ENCODE assay signal across 8 mouse cellular contexts in genomic region chr17:25867509-25867835, GRCm38 (mm10). TPM values are rescaled to one million over a fixed set of nuclear protein-coding genes. Genes with fewer than 3 reads are reported as not detected.
A peak's percentile ranks its signal among the peaks of the same experiment; 100 is the strongest.
DNase-seq lines count a peak whose midpoint lies in the region; ATAC-seq and TF ChIP-seq lines count a peak whose summit lies in the region.

No protein-coding gene starts in this region.

- intact Hi-C loops in heart, postnatal 25 days (cut with DNase I): loop anchor here (5.0 kb wide), 1 partner anchor 35 kb away; the partner anchor contains the start of gene Stub1
- intact Hi-C loops in left cerebral cortex, postnatal 36 days (cut with DNase I): no loop called here

- peak overlapping the region; percentile 94 for H3K4me3 ChIP-seq in heart, embryonic 16.5 days (ENCODE audit: low read length)
- H3K4me3 ChIP-seq in hindbrain, postnatal 0 days (ENCODE audit: low read length): peak overlapping the region; percentile 84
- H3K4me3 ChIP-seq in midbrain, embryonic 14.5 days (replicated peaks; ENCODE audit: low read depth, low read length): peak overlapping the region; percentile 79

- H3K9ac ChIP-seq in heart, embryonic 16.5 days (ENCODE audit: low read length): peak overlapping the region; percentile 97
- H3K9ac ChIP-seq in hindbrain, postnatal 0 days (replicated peaks; ENCODE audit: low read length): peak overlapping the region; percentile 77; the same call in 1 of the 2 replicates
- no peak overlapping the region for H3K9ac ChIP-seq in midbrain, embryonic 14.5 days (replicated peaks; ENCODE audit: low read length)

- H3K4me2 ChIP-seq in heart, embryonic 16.5 days (ENCODE audit: low read depth, low read length): peak overlapping the region; percentile 90
- peak overlapping the region; percentile 89 for H3K4me2 ChIP-seq in hindbrain, postnatal 0 days (ENCODE audit: low read depth, low read length)
- peak overlapping the region; percentile 98 for H3K4me2 ChIP-seq in midbrain, embryonic 14.5 days (ENCODE audit: low read length)

- no peaks in the 10 kb centered on the region for H3K9me3 ChIP-seq in heart, embryonic 16.5 days (replicated peaks; ENCODE audit: control insufficient read depth, low read length)
- no peaks in the 10 kb centered on the region for H3K9me3 ChIP-seq in hindbrain, postnatal 0 days (ENCODE audit: low read length)
- H3K9me3 ChIP-seq in midbrain, embryonic 14.5 days (ENCODE audit: control insufficient read depth, low read length): no peaks in the 10 kb centered on the region

- no peak; the same call in 1 of the 2 replicates for ATAC-seq in heart, embryonic 16.5 days (replicated peaks; ENCODE audit: extremely low read depth, insufficient read depth, low FRiP score)
- ATAC-seq in hindbrain, postnatal 0 days: no peak
- no peak for ATAC-seq in midbrain, embryonic 14.5 days (ENCODE audit: low FRiP score, low TSS enrichment)

- DNase-seq in heart, postnatal 25 days (ENCODE audit: low spot score): no peak
- DNase-seq in T-cell, adult 2 months (ENCODE audit: low spot score): peak; percentile 49
- DNase-seq in hindbrain, postnatal 0 days (ENCODE audit: low spot score): no peak
- no peak for DNase-seq in midbrain, embryonic 14.5 days
- DNase-seq in left cerebral cortex, postnatal 36 days (ENCODE audit: low spot score in 2 of 2): no peak
- DNase-seq in spleen, postnatal 36 days (ENCODE audit: low spot score in 2 of 2): no peak
- DNase-seq in cerebellum, postnatal 14 days: no peak

- H3K4me1 ChIP-seq in heart, embryonic 16.5 days (ENCODE audit: control insufficient read depth, insufficient read depth, low read length): peaks cover 14% of the 10 kb centered on the region
- peaks cover 4% of the 10 kb centered on the region for H3K4me1 ChIP-seq in hindbrain, postnatal 0 days (ENCODE audit: insufficient read depth, low read length)
- H3K4me1 ChIP-seq in midbrain, embryonic 14.5 days (ENCODE audit: control insufficient read depth, insufficient read depth, low read length): peaks cover 5% of the 10 kb centered on the region; the same call in 1 of the 2 replicates

- TF ChIP-seq CTCF in hindbrain, postnatal 0 days (IDR thresholded peaks at IDR 0.05; ENCODE audit: low read depth): no peak

- peak overlapping the region; percentile 98 for H3K27ac ChIP-seq in heart, embryonic 16.5 days (ENCODE audit: low read length)
- H3K27ac ChIP-seq in hindbrain, postnatal 0 days: no peak overlapping the region
- no peak overlapping the region for H3K27ac ChIP-seq in midbrain, embryonic 14.5 days (replicated peaks; ENCODE audit: low read depth, low read length)

- 8% methylated on average over 7 of the region's 7 CpGs for WGBS in heart, embryonic 16.5 days
- WGBS in hindbrain, postnatal 0 days: 19% methylated on average over 7 of the region's 7 CpGs
- 17% methylated on average over 7 of the region's 7 CpGs for WGBS in midbrain, embryonic 14.5 days

- H3K27me3 ChIP-seq in heart, embryonic 16.5 days (ENCODE audit: control insufficient read depth, insufficient read depth, low read length): no peaks in the 10 kb centered on the region
- no peaks in the 10 kb centered on the region for H3K27me3 ChIP-seq in hindbrain, postnatal 0 days (ENCODE audit: insufficient read depth, low read length)
- no peaks in the 10 kb centered on the region for H3K27me3 ChIP-seq in midbrain, embryonic 14.5 days (ENCODE audit: control insufficient read depth, insufficient read depth, low read length)

- H3K36me3 ChIP-seq in heart, embryonic 16.5 days (ENCODE audit: control insufficient read depth, insufficient read depth): no peaks in the 10 kb centered on the region
- peaks cover 5% of the 10 kb centered on the region; the same call in 1 of the 2 replicates for H3K36me3 ChIP-seq in hindbrain, postnatal 0 days (ENCODE audit: insufficient read depth, low read length)
- no peaks in the 10 kb centered on the region for H3K36me3 ChIP-seq in midbrain, embryonic 14.5 days (ENCODE audit: control insufficient read depth, insufficient read depth, low read length)

RNA-seq across cellular contexts. Expression of gene Mcrip2, which starts 1.1 kb away (rescaled TPM):
- polyA plus RNA-seq in heart, embryonic 16.5 days (2015; fragmentation: Nextera tagmentation; extraction: Ambion mirVana): 225 and 234 TPM in 2 replicates
- 100 to 1,000 TPM; 261 to 270 TPM for total RNA-seq in heart, postnatal 25 days (2021)
- total RNA-seq in hindbrain, postnatal 0 days (2014; rRNA removed): 27.0 and 32.1 TPM in 2 replicates
- polyA plus RNA-seq in hindbrain, postnatal 0 days (2015; fragmentation: Nextera tagmentation; extraction: Ambion mirVana): 54.3 and 54.7 TPM in 2 replicates
- 13.9 and 19.3 TPM in 2 replicates for polyA plus RNA-seq in midbrain, embryonic 14.5 days (2014; fragmentation: Nextera tagmentation; extraction: Ambion mirVana)
- 10 to 100 TPM; 23.5 to 29.8 TPM for total RNA-seq in left cerebral cortex, postnatal 36 days (2021)

RNA-seq across cellular contexts. Expression of gene Wdr90, which starts 6.2 kb away (rescaled TPM):
- 13.1 and 15.0 TPM in 2 replicates for polyA plus RNA-seq in heart, embryonic 16.5 days (2015; fragmentation: Nextera tagmentation; extraction: Ambion mirVana)
- 1 to 10 TPM; 2.8 to 2.9 TPM for total RNA-seq in heart, postnatal 25 days (2021)
- 54.5 and 75.5 TPM in 2 replicates for total RNA-seq in hindbrain, postnatal 0 days (2014; rRNA removed)
- 13.2 TPM in 2 replicates for polyA plus RNA-seq in hindbrain, postnatal 0 days (2015; fragmentation: Nextera tagmentation; extraction: Ambion mirVana)
- 14.4 and 17.1 TPM in 2 replicates for polyA plus RNA-seq in midbrain, embryonic 14.5 days (2014; fragmentation: Nextera tagmentation; extraction: Ambion mirVana)
- total RNA-seq in left cerebral cortex, postnatal 36 days (2021): 10 to 100 TPM; 21.2 to 36.6 TPM

RNA-seq across cellular contexts. Expression of gene Mettl26, which starts 7.4 kb away (rescaled TPM):
- 35.1 and 37.1 TPM in 2 replicates for polyA plus RNA-seq in heart, embryonic 16.5 days (2015; fragmentation: Nextera tagmentation; extraction: Ambion mirVana)
- total RNA-seq in heart, postnatal 25 days (2021): 10 to 100 TPM; 13.6 to 14.4 TPM
- total RNA-seq in hindbrain, postnatal 0 days (2014; rRNA removed): 50.0 and 63.1 TPM in 2 replicates
- polyA plus RNA-seq in hindbrain, postnatal 0 days (2015; fragmentation: Nextera tagmentation; extraction: Ambion mirVana): 62.9 and 64.8 TPM in 2 replicates
- 58.2 and 75.9 TPM in 2 replicates for polyA plus RNA-seq in midbrain, embryonic 14.5 days (2014; fragmentation: Nextera tagmentation; extraction: Ambion mirVana)
- 10 to 100 TPM; 33.3 to 36.4 TPM for total RNA-seq in left cerebral cortex, postnatal 36 days (2021)

RNA-seq across cellular contexts. Expression of gene Wfikkn1, which starts 13.2 kb away (rescaled TPM):
- 0.30 and 0.41 TPM in 2 replicates for polyA plus RNA-seq in heart, embryonic 16.5 days (2015; fragmentation: Nextera tagmentation; extraction: Ambion mirVana)
- under 1 TPM; 0.45 to 0.75 TPM for total RNA-seq in heart, postnatal 25 days (2021)
- total RNA-seq in hindbrain, postnatal 0 days (2014; rRNA removed): 1.2 and 1.5 TPM in 2 replicates
- 0.33 and 0.58 TPM in 2 replicates for polyA plus RNA-seq in hindbrain, postnatal 0 days (2015; fragmentation: Nextera tagmentation; extraction: Ambion mirVana)
- polyA plus RNA-seq in midbrain, embryonic 14.5 days (2014; fragmentation: Nextera tagmentation; extraction: Ambion mirVana): 0.61 and 0.70 TPM in 2 replicates
- 1 to 10 TPM; 1.4 to 1.5 TPM for total RNA-seq in left cerebral cortex, postnatal 36 days (2021)

RNA-seq across cellular contexts. Expression of gene Rhot2, which starts 22.8 kb away (rescaled TPM):
- polyA plus RNA-seq in heart, embryonic 16.5 days (2015; fragmentation: Nextera tagmentation; extraction: Ambion mirVana): 31.6 and 32.7 TPM in 2 replicates
- total RNA-seq in heart, postnatal 25 days (2021): 100 to 1,000 TPM; 120 to 125 TPM
- total RNA-seq in hindbrain, postnatal 0 days (2014; rRNA removed): 39.8 and 64.1 TPM in 2 replicates
- 14.6 and 15.8 TPM in 2 replicates for polyA plus RNA-seq in hindbrain, postnatal 0 days (2015; fragmentation: Nextera tagmentation; extraction: Ambion mirVana)
- polyA plus RNA-seq in midbrain, embryonic 14.5 days (2014; fragmentation: Nextera tagmentation; extraction: Ambion mirVana): 9.6 and 16.8 TPM in 2 replicates
- total RNA-seq in left cerebral cortex, postnatal 36 days (2021): 10 to 100 TPM; 73.7 to 86.7 TPM

Comparison
In these comparisons a context has a peak if more than half of its experiments do, and no peak if none do; other contexts are left out.
1. RNA of gene Wdr90, which starts 6.2 kb away (total RNA-seq): 54.5 to 75.5 TPM in hindbrain, postnatal 0 days and 21.2 to 36.6 TPM in left cerebral cortex, postnatal 36 days; 2.8 to 2.9 TPM in heart, postnatal 25 days; every median in the first group is over 4 times any median in the second.
2. Peak in every context shown above with its lines, with median percentiles within 50 percentile points of each other: H3K4me2 ChIP-seq and H3K4me3 ChIP-seq.